Mouse (Mus musculus) embryonic facial prominence, embryonic 12.5 days (tissue): ENCODE data around the gene Ablim1. TPM values are rescaled to one million over a fixed set of nuclear protein-coding genes. Genes with fewer than 3 reads are reported as not detected.

Source experiments
- ATAC-seq: fragments of 200-750 bp; cut with Nextera tagmentation; 2 replicates; pipeline ENCODE4 v1.8.0; 2017; ENCODE audit not compliant: insufficient number of reproducible peaks, insufficient read depth, low FRiP score, low TSS enrichment
- H3K27ac ChIP-seq: fragments of 300-500 bp; sonication (generic); 2 replicates; pipeline ENCODE4 v1.5.1; 2016; ENCODE audit warnings: mild to moderate bottlenecking
- H3K27me3 ChIP-seq: fragments of 300-500 bp; sonication (generic); 2 replicates; pipeline ENCODE4 v1.6.1; 2016; ENCODE audit warnings: mild to moderate bottlenecking, moderate library complexity
- H3K36me3 ChIP-seq: fragments of 300-500 bp; sonication (generic); 2 replicates; pipeline ENCODE4 v1.6.1; 2016; ENCODE audit warnings: mild to moderate bottlenecking
- H3K4me1 ChIP-seq: fragments of 300-500 bp; sonication (generic); 2 replicates; pipeline ENCODE4 v1.6.1; 2016
- H3K4me2 ChIP-seq: fragments of 300-500 bp; sonication (generic); replicated peaks from 2 replicates; pipeline ENCODE4 v1.6.1; 2016; ENCODE audit warnings: mild to moderate bottlenecking, moderate library complexity
- H3K4me3 ChIP-seq: fragments of 300-500 bp; sonication (generic); 2 replicates; pipeline ENCODE4 v1.5.1; 2016; ENCODE audit warnings: mild to moderate bottlenecking
- H3K9ac ChIP-seq: fragments of 300-500 bp; sonication (generic); 2 replicates; pipeline ENCODE4 v1.6.1; 2016; ENCODE audit warnings: mild to moderate bottlenecking, moderate library complexity
- H3K9me3 ChIP-seq: fragments of 300-500 bp; sonication (generic); 2 replicates; pipeline ENCODE4 v1.6.1; 2016; ENCODE audit warnings: mild to moderate bottlenecking, moderate library complexity
- WGBS: fragments of 180-500 bp; shearing (Covaris S2); methylation state at CpG from one replicate; pipeline ENCODE4 v1.1.7; 2016; 5-methylcytosine and 5-hydroxymethylcytosine counted together
- polyA plus RNA-seq: library from polyadenylated mRNA; unstranded; fragments of >200 nt; fragmentation: Nextera tagmentation; extraction: Ambion mirVana; gene quantifications from 2 replicates; pipeline ENCODE4 v1.2.1, GENCODE M21; 2016

The Ablim1 gene
- polyA plus RNA-seq, 1 experiment from 2014 or later, result 32.0 TPM

- H3K36me3 ChIP-seq, result no peaks in the 10 kb centered on the region
- no peaks in the 10 kb centered on the region for H3K27me3 ChIP-seq
- H3K4me1 ChIP-seq, result peaks cover 46% of the 10 kb centered on the region
- H3K4me2 ChIP-seq, result no peak overlapping the region
- H3K27ac ChIP-seq, result peak overlapping the region; percentile 72
- no peak overlapping the region for H3K4me3 ChIP-seq
- no peak overlapping the region for H3K9ac ChIP-seq
- no peaks in the 10 kb centered on the region for H3K9me3 ChIP-seq
- ATAC-seq, result no peak
- WGBS, result 22% methylated on average over 4 of the region's 4 CpGs
Observed at GRCm38 (mm10) chr19:57103360-57103958, 211.3 kb downstream of the Ablim1 start.

- ATAC-seq, result no peak
- no peak overlapping the region for H3K27ac ChIP-seq
- H3K36me3 ChIP-seq, result no peaks in the 10 kb centered on the region
- no peaks in the 10 kb centered on the region for H3K27me3 ChIP-seq
- H3K9me3 ChIP-seq, result no peaks in the 10 kb centered on the region
- WGBS, result 84% methylated on average over 7 of the region's 7 CpGs
- peaks cover 47% of the 10 kb centered on the region for H3K4me1 ChIP-seq
- no peak overlapping the region for H3K4me2 ChIP-seq
- H3K4me3 ChIP-seq, result no peak overlapping the region
- no peak overlapping the region for H3K9ac ChIP-seq
Observed at GRCm38 (mm10) chr19:57101986-57102385, 212.7 kb downstream of the Ablim1 start.

- no peaks in the 10 kb centered on the region for H3K36me3 ChIP-seq
- no peak overlapping the region for H3K9ac ChIP-seq
- H3K9me3 ChIP-seq, result no peaks in the 10 kb centered on the region
- ATAC-seq, result no peak
- no peak overlapping the region for H3K4me2 ChIP-seq
- 94% methylated on average over 11 of the region's 11 CpGs for WGBS
- H3K4me1 ChIP-seq, result peaks cover 36% of the 10 kb centered on the region
- no peaks in the 10 kb centered on the region for H3K27me3 ChIP-seq
- no peak overlapping the region for H3K4me3 ChIP-seq
- H3K27ac ChIP-seq, result no peak overlapping the region
Observed at GRCm38 (mm10) chr19:57100753-57101446, 213.8 kb downstream of the Ablim1 start.

- Histone ChIP-seq H3K9ac (no peak overlapping the region), H3K4me3 (no peak overlapping the region), H3K27ac (no peak overlapping the region), H3K27me3 (no peaks in the 10 kb centered on the region), H3K4me2 (no peak overlapping the region), H3K4me1 (peaks cover 28% of the 10 kb centered on the region), H3K36me3 (no peaks in the 10 kb centered on the region), H3K9me3 (no peaks in the 10 kb centered on the region)
- 90% methylated on average over 9 of the region's 9 CpGs for WGBS
- no peak for ATAC-seq
Observed at GRCm38 (mm10) chr19:57099986-57100385, 214.7 kb downstream of the Ablim1 start.

- H3K36me3 ChIP-seq, result no peaks in the 10 kb centered on the region
- H3K27me3 ChIP-seq, result no peaks in the 10 kb centered on the region
- peaks cover 21% of the 10 kb centered on the region for H3K4me1 ChIP-seq
- no peak for ATAC-seq
- no peak overlapping the region for H3K27ac ChIP-seq
- H3K4me2 ChIP-seq, result no peak overlapping the region
- WGBS, result 82% methylated on average over 4 of the region's 4 CpGs
- H3K9me3 ChIP-seq, result no peaks in the 10 kb centered on the region
- H3K9ac ChIP-seq, result no peak overlapping the region
- no peak overlapping the region for H3K4me3 ChIP-seq
Observed at GRCm38 (mm10) chr19:57099094-57099357, 215.7 kb downstream of the Ablim1 start.

GRCm38 (mm10) chr19:57098241-57099093 is 216.3 kb downstream of the Ablim1 start:
- Histone ChIP-seq H3K9ac (no peak overlapping the region), H3K36me3 (no peaks in the 10 kb centered on the region), H3K4me1 (peaks cover 15% of the 10 kb centered on the region), H3K4me2 (no peak overlapping the region), H3K4me3 (no peak overlapping the region), H3K27me3 (no peaks in the 10 kb centered on the region), H3K9me3 (no peaks in the 10 kb centered on the region), H3K27ac (no peak overlapping the region)
- ATAC-seq, result no peak
- WGBS, result 58% methylated on average over 14 of the region's 14 CpGs

- Histone ChIP-seq H3K27me3 (no peaks in the 10 kb centered on the region), H3K4me3 (no peak overlapping the region), H3K9me3 (no peaks in the 10 kb centered on the region), H3K27ac (no peak overlapping the region), H3K4me1 (0 out of 2 replicates have a peak, but pooled peaks cover 7% of the 10 kb centered on the region), H3K36me3 (no peaks in the 10 kb centered on the region), H3K4me2 (no peak overlapping the region), H3K9ac (no peak overlapping the region)
- no peak for ATAC-seq
- 88% methylated on average over 7 of the region's 7 CpGs for WGBS
Observed at GRCm38 (mm10) chr19:57095340-57095739, 219.4 kb downstream of the Ablim1 start.

GRCm38 (mm10) chr19:57093698-57094004 is 221.1 kb downstream of the Ablim1 start:
- 0 out of 2 replicates have a peak, but pooled peaks cover 3% of the 10 kb centered on the region for H3K4me1 ChIP-seq
- H3K36me3 ChIP-seq, result no peaks in the 10 kb centered on the region
- WGBS, result 79% methylated on average over 3 of the region's 3 CpGs
- H3K27ac ChIP-seq, result no peak overlapping the region
- no peaks in the 10 kb centered on the region for H3K27me3 ChIP-seq
- no peak overlapping the region for H3K4me3 ChIP-seq
- ATAC-seq, result no peak
- H3K4me2 ChIP-seq, result no peak overlapping the region
- no peaks in the 10 kb centered on the region for H3K9me3 ChIP-seq
- no peak overlapping the region for H3K9ac ChIP-seq

GRCm38 (mm10) chr19:57092958-57093697 is 221.6 kb downstream of the Ablim1 start:
- H3K27me3 ChIP-seq, result no peaks in the 10 kb centered on the region
- H3K27ac ChIP-seq, result no peak overlapping the region; the same call in 1 of the 2 replicates
- H3K36me3 ChIP-seq, result no peaks in the 10 kb centered on the region
- H3K4me1 ChIP-seq, result no peaks in the 10 kb centered on the region
- no peak overlapping the region for H3K4me2 ChIP-seq
- 83% methylated on average over 5 of the region's 5 CpGs for WGBS
- ATAC-seq, result no peak
- H3K4me3 ChIP-seq, result no peak overlapping the region
- H3K9ac ChIP-seq, result no peak overlapping the region
- no peaks in the 10 kb centered on the region for H3K9me3 ChIP-seq

- no peak overlapping the region for H3K9ac ChIP-seq
- H3K27ac ChIP-seq, result no peak overlapping the region
- no peaks in the 10 kb centered on the region for H3K36me3 ChIP-seq
- H3K4me3 ChIP-seq, result no peak overlapping the region
- ATAC-seq, result no peak
- peaks cover under 1% of the 10 kb centered on the region; the same call in 1 of the 2 replicates for H3K9me3 ChIP-seq
- no peaks in the 10 kb centered on the region for H3K4me1 ChIP-seq
- H3K27me3 ChIP-seq, result no peaks in the 10 kb centered on the region
- WGBS, result 73% methylated on average over 7 of the region's 7 CpGs
- no peak overlapping the region for H3K4me2 ChIP-seq
Observed at GRCm38 (mm10) chr19:57091278-57091677, 223.4 kb downstream of the Ablim1 start.

GRCm38 (mm10) chr19:57088804-57089369 is 225.8 kb downstream of the Ablim1 start:
- Histone ChIP-seq H3K9me3 (peaks cover 3% of the 10 kb centered on the region; the same call in 1 of the 2 replicates), H3K27me3 (no peaks in the 10 kb centered on the region), H3K27ac (no peak overlapping the region), H3K4me1 (no peaks in the 10 kb centered on the region), H3K4me2 (no peak overlapping the region), H3K36me3 (no peaks in the 10 kb centered on the region), H3K4me3 (no peak overlapping the region), H3K9ac (no peak overlapping the region)
- no peak for ATAC-seq
- WGBS, result 83% methylated on average over 2 of the region's 2 CpGs
